Mouse (Mus musculus) olfactory bulb, adult 2 months (tissue): Measurements from ENCODE around the gene Spata45.

Source experiments
- CTCF ChIP-seq: fragments of 200-500 bp; IDR thresholded peaks from 2 replicates; pipeline ENCODE4 v1.5.1; 2012; ENCODE audit warnings: low read depth, mild to moderate bottlenecking, low read length, moderate library complexity; ENCODE audit not compliant: insufficient read depth
- POLR2A ChIP-seq: fragments of 200-500 bp; IDR thresholded peaks from 2 replicates; pipeline ENCODE4 v1.6.1; 2012; ENCODE audit warnings: mild to moderate bottlenecking, low read depth, low read length, moderate library complexity; ENCODE audit not compliant: insufficient read depth

DNA sequence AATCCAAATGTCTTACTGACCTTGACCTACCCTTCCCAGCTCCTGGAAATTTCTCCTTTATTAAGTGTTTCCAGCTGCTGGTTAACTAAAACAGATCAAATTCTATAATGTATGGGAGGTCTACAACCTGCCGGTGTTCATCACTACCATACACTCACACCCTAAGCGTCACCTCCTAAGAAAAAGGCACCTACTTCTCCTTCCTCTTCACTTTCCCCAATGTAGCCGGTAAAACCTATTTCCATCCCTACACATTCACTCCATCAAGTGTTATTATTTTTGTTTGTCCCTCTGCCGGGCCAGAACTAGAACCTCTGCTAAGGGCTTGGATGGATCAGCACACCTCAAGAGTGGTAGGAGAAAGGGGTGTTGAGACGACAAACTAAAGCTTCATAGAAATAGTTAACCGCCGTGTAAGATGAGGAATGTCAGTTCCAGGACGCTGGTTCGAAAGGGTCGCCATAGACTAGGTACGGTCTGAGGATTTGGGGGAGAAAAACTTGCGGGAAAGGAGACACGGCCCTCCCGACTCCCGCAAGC is 25.9 kb downstream of the Spata45 start:
- TF ChIP-seq POLR2A (no peak), CTCF (no peak)
